Mouse (Mus musculus): ENCODE measurements around the gene Oas1c.
"Not testable (repeated sequence)": the region's sequence is repeated elsewhere in the genome, so short reads cannot be mapped to it uniquely, and the experiment has no call there.

The Oas1c gene

DNA sequence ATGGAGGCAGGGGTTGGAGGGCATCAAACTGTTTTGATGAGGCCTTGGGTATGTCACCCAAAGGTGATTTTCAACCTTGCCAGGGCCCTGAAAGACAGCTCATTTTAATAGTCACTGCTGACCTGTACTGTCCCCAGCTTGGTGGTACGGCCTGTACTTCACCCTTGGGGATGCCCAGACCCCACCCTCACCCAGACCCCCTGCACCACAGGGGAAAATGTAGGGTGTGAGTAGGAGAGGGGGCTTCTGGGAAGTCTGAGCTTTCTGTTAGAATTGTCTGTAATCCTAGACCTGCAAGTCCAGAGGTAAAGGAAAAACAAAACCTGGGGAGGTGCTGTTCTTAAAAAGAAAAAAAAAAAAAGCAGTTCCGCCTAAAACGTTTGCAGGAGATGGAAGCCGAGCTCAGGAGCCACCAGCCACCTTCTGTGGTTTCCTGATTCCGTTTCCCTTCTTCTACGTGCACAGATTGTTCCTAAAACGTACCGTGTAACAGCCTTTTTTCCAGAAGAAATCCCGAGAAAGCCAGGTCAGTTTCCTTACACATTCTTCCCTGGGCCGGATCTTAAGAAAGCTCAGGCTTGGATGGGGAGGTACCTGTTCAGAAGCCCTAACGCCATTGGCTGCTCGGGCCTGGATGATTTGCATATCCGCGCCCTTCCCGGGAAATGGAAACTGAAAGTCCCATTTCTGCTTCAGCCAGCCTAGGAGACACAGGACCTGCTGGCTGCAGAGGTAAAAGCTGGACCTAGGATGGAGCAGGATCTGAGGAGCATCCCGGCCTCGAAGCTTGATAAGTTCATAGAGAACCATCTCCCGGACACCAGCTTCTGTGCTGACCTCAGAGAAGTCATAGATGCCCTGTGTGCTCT, at the start of gene Oas1c:
Gene Oas1c (minus strand): TSS at position 564 of the 869 bp plus-strand sequence.
- DNase-seq (ENCODE audit: low spot score): peak; percentile 75

- DNase-seq (ENCODE audit: low spot score): no peak
Observed at GRCm38 (mm10) chr5:120861121-120861520, 48.8 kb upstream of the Oas1c start, which contains the start of gene Oas1h. Gene Oas1h (plus strand): TSS chr5:120861421.

GRCm38 (mm10) chr5:120859241-120859640, 46.9 kb upstream of the Oas1c start:
- DNase-seq (ENCODE audit: low spot score): peak; percentile 13

GRCm38 (mm10) chr5:120849601-120850136, 37.4 kb upstream of the Oas1c start:
- peak; percentile 56 for DNase-seq (ENCODE audit: low spot score)

- no peak for DNase-seq (ENCODE audit: low spot score)
Observed at GRCm38 (mm10) chr5:120847067-120847466, 34.8 kb upstream of the Oas1c start, which contains the start of gene Oas1f. Gene Oas1f (plus strand): TSS chr5:120847367.

- no peak for DNase-seq (ENCODE audit: low spot score)
Observed at GRCm38 (mm10) chr5:120844713-120845112, 32.4 kb upstream of the Oas1c start.

DNA sequence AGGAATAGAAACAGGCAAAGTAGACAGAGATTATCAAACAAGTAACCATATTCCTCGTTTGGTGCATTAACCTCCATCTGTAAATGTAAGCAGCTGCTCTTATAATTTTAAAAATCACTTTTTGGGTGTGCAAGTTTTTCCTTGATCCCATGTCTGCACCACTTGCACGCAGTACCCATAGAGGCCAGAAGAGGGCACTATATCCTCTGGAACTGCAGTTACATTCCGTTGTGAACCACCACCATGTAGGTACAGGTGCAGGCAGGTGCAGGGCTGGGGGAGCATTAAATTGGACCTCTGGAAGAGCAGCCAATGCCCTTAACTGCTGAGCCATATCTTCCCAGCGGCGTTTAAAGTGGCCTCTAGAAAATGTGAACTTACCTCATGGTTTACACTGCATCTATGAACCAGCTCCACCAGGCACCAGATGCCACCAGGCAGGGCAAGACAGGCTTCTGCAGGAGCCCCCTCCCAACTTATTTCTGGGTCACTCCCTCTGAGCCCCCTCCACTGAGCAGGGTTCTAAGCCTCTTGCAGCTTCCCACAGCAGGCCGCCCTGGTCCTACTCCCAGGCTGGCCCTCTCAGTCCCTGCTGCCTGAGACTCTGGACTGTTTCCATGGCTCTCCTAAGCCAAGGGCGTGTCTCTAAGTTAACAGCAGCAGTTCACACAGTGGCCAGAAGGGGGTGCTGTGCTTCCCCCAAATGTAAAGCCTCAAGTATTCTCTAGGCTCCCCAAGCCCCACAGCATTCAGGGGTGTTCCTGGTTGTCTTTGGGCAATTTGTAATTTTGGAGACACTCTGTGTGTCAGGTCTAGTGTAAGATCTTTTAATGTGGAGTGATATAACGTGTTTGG, 24.6 kb upstream of the Oas1c start:
- peak; percentile 55 for DNase-seq (ENCODE audit: low spot score)

DNA sequence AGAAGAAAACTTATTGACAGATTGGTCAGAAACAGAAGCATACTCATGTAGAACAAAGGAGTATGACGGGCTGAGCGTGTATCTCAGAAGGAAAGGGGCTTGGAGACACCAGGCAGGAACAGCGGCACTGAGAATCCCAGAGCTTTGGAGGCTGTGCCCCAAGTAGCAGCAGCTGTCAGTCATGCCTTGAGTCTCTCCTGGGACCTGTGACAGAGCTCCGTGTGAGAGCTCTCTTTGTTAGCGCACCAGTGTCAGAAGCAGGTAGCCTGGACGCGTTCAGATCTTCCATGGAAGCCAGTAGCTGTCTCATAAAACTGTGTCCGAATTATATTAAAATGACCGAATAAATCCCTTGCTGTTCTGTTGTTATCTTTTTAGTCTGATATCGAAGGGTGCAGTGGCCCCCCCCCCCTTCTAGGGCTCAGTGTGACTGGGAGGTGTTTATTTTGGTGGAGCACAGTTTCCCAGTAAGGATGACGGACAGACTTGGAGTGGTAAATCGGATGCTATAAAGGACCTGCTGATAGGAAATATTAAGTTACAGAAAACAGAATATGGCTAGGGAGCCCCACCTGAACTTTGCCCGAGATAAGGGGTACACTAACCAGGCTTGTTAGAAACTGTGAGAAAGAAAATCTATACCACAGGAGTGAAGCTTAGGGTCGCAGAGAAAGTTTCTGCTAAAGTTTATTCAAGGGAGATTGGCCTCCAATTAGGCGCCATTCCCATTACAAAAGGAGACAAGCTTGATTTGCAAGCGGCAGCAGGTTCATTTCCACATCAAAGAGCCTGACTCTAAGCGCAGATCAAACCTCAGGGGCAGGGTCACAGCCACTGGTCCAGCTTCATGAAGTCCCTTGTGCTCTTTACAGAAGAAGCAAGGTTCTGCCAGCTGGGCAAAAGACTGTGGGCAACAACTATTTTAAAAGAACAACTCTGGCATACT, 21.3 kb upstream of the Oas1c start:
- no peak for DNase-seq (ENCODE audit: low spot score)

- DNase-seq (ENCODE audit: low spot score): no peak
Observed at GRCm38 (mm10) chr5:120831031-120831430, 18.7 kb upstream of the Oas1c start.

GRCm38 (mm10) chr5:120818999-120819398, 6.7 kb upstream of the Oas1c start:
- DNase-seq (ENCODE audit: low spot score): no peak

DNA sequence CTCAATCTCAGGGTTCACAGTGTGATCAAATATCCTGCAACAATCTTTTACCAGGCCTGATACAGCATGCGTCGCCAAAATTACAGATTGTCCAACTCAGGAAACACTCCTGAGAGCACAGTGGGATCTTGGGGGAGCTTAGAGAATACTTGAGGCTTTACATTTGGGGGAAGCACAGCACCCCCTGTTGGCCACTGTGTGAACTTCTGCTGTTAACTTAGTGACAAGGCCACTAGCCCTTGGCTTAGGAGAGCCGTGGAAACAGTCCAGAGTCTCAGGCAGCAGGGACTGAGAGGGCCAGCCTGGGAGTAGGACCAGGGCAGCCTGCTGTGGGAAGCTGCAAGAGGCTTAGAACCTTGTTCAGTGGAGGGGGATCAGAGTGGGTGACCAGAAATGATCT, 3.6 kb upstream of the Oas1c start:
- DNase-seq (ENCODE audit: low spot score): peak; percentile 15

DNA sequence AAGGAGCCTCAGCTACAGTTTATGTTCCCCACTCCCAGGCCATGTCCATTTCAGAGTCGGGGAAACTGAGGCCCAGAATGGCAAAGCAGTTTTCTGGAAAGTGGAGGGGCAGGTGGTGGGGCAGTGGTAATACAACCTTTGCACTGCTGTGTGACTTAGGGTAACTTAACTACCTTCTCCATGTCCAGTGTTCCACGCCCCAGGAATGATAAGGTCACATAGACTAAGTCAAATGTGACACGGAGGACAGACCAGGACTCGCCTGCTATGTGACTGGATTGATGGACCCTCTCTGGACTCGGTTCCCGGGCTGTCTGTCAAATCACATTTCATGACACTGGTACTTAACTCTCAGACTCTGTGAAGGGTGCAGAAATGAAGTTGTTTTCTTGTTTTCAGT, 709 bp upstream of the Oas1c start:
- no peak for DNase-seq (ENCODE audit: low spot score)

GRCm38 (mm10) chr5:120809171-120809570, 3.1 kb downstream of the Oas1c start:
- no peak for DNase-seq (ENCODE audit: low spot score)

DNA sequence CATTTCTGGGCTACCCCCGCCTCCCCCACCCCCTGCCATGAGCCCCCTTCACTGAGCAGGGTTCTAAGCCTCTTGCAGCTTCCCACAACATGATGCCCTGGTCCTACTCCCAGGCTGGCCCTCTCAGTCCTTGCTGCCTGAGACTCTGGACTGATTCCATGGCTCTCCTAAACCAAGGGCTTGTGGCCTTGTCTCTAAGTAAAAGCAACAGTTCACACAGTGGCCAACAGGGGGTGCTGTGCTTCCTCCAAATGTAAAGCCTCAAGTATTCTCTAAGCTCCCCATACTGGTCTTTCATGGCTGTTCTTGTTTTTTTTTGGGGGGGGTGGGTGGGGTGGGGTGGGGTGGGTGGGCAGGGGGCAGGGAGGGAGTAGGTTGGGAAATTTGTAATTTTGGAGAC, 5.9 kb downstream of the Oas1c start:
- peak; percentile 54 for DNase-seq (ENCODE audit: low spot score)

GRCm38 (mm10) chr5:120803596-120803995, 8.7 kb downstream of the Oas1c start:
- no peak for DNase-seq (ENCODE audit: low spot score)

- DNase-seq (ENCODE audit: low spot score): not testable (repeated sequence)
Observed at GRCm38 (mm10) chr5:120798943-120799342, 13.4 kb downstream of the Oas1c start.

GRCm38 (mm10) chr5:120798147-120798546, 14.2 kb downstream of the Oas1c start:
- DNase-seq (ENCODE audit: low spot score): not testable (repeated sequence)

DNA sequence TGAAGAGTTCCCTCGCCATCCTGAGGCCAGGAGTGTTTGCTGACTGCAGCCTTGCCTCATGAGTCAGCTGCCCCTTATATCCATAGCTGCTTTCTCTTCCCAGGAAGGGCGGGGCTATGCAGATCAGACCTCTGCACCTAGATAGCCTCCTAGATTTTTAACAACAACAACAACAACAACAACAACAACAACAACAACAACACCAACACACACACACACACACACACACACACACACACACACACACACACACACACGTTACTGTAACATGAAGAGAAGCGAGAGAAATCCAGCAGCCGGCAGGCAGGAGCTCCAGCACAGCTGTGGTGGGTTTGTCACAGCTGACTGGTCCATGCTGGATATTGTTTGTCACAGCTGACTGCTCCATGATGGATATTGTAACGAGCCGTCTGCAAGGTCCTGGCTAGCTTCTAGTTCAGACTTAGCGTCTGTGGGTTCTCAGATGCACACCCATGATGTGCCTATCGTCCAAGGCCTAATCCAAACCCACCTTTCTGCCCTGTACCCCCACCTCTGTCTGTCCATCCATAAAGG, 16.8 kb downstream of the Oas1c start, which contains the start of gene Oas1e:
Gene Oas1e (minus strand): TSS at position 51 of the 555 bp plus-strand sequence.
- DNase-seq (ENCODE audit: low spot score): not testable (repeated sequence)

- peak; percentile 63 for DNase-seq (ENCODE audit: low spot score)
Observed at GRCm38 (mm10) chr5:120793043-120793442, 19.3 kb downstream of the Oas1c start.

GRCm38 (mm10) chr5:120787042-120787441, 25.3 kb downstream of the Oas1c start:
- no peak for DNase-seq (ENCODE audit: low spot score)

GRCm38 (mm10) chr5:120782446-120782845, 29.9 kb downstream of the Oas1c start:
- no peak for DNase-seq (ENCODE audit: low spot score)

Data from layer of hippocampus, adult 11-12 months (tissue).